9 mouse cellular contexts compared by ENCODE assay signal in genomic region chr9:87740241-87740645, GRCm38 (mm10). TPM values are rescaled to one million over a fixed set of nuclear protein-coding genes. Genes with fewer than 3 reads are reported as not detected.
A peak's percentile ranks its signal among the peaks of the same experiment; 100 is the strongest.
DNase-seq lines count a peak whose midpoint lies in the region; ATAC-seq and TF ChIP-seq lines count a peak whose summit lies in the region.
"Had no signal": no experiment of that assay in that cellular context is flagged by ENCODE, and none has a peak within 500 bp of the region (broad histone marks: within the 10 kb centered on the region; RNA-seq: fewer than 3 reads in every experiment).

No protein-coding gene starts in this region.

- H3K9me3 ChIP-seq in heart, embryonic 16.5 days (replicated peaks; ENCODE audit: control insufficient read depth, low read length): no peaks in the 10 kb centered on the region
- H3K9me3 ChIP-seq in midbrain, embryonic 10.5 days (replicated peaks): no peaks in the 10 kb centered on the region

- peak overlapping the region; percentile 53 for H3K4me3 ChIP-seq in heart, embryonic 16.5 days (ENCODE audit: low read length)
- H3K4me3 ChIP-seq in midbrain, embryonic 10.5 days: peak overlapping the region; percentile 49

- no peak for ATAC-seq in cerebellum, adult (ENCODE audit: insufficient number of reproducible peaks, low FRiP score, low TSS enrichment)
- ATAC-seq in heart, embryonic 16.5 days (replicated peaks; ENCODE audit: extremely low read depth, insufficient read depth, low FRiP score): 0 out of 2 replicates have a peak, but pooled peaks have one; percentile 43
- no peak for ATAC-seq in frontal cortex, adult (ENCODE audit: low TSS enrichment)

- TF ChIP-seq CTCF in brain, embryonic 14.5 days (IDR thresholded peaks at IDR 0.05; ENCODE audit: borderline replicate concordance, extremely low read depth, insufficient read depth, insufficient read length): no peak

- no peak for TF ChIP-seq POLR2A in brain, embryonic 14.5 days (IDR thresholded peaks at IDR 0.05; ENCODE audit: borderline replicate concordance, extremely low read depth, insufficient read depth, insufficient read length, poor library complexity, severe bottlenecking)

- DNase-seq in cerebellum, postnatal 25 days: peak; percentile 13 to 18
- peak; percentile 50 for DNase-seq in brain, embryonic 14.5 days (ENCODE audit: low read depth)
- peak; percentile 70 for DNase-seq in midbrain, embryonic 10.5 days (ENCODE audit: low spot score)
- DNase-seq in frontal cortex, postnatal 10 days (ENCODE audit: low spot score in 2 of 2): no peak
- no peak for DNase-seq in spleen, postnatal 14 days (ENCODE audit: low spot score in 2 of 2)

- peak overlapping the region; percentile 63; the same call in 1 of the 2 replicates for H3K9ac ChIP-seq in heart, embryonic 16.5 days (ENCODE audit: low read length)

- H3K27ac ChIP-seq in heart, embryonic 16.5 days (ENCODE audit: low read length): no peak overlapping the region; the same call in 1 of the 2 replicates
- no peak overlapping the region for H3K27ac ChIP-seq in midbrain, embryonic 10.5 days (replicated peaks)

- 7% methylated on average over 20 of the region's 20 CpGs for WGBS in heart, embryonic 16.5 days
- under 1% methylated on average over 20 of the region's 20 CpGs for WGBS in midbrain, embryonic 10.5 days

- H3K36me3 ChIP-seq in heart, embryonic 16.5 days (ENCODE audit: control insufficient read depth, insufficient read depth): no peaks in the 10 kb centered on the region
- no peaks in the 10 kb centered on the region for H3K36me3 ChIP-seq in midbrain, embryonic 10.5 days

- H3K4me2 ChIP-seq in heart, embryonic 16.5 days (ENCODE audit: low read depth, low read length): peak overlapping the region; percentile 78

- peaks cover 13% of the 10 kb centered on the region for H3K4me1 ChIP-seq in heart, embryonic 16.5 days (ENCODE audit: control insufficient read depth, insufficient read depth, low read length)
- peaks cover 20% of the 10 kb centered on the region for H3K4me1 ChIP-seq in midbrain, embryonic 10.5 days

- H3K27me3 ChIP-seq in heart, embryonic 16.5 days (ENCODE audit: control insufficient read depth, insufficient read depth, low read length): peaks cover 63% of the 10 kb centered on the region
- H3K27me3 ChIP-seq in midbrain, embryonic 10.5 days (ENCODE audit: low read depth, poor library complexity, severe bottlenecking): peaks cover 84% of the 10 kb centered on the region

RNA-seq across cellular contexts. Expression of gene Tbx18, which starts 9.2 kb away (rescaled TPM):
- 3.8 and 6.5 TPM in 2 replicates for polyA plus RNA-seq in brain, embryonic 14.5 days (2012; rRNA removed)
- polyA plus RNA-seq in heart, embryonic 16.5 days (2015; fragmentation: Nextera tagmentation; extraction: Ambion mirVana): 7.5 and 8.4 TPM in 2 replicates
- 3.9 and 4.2 TPM in 2 replicates for polyA plus RNA-seq in midbrain, embryonic 10.5 days (2016; fragmentation: Nextera tagmentation; extraction: Ambion mirVana)
- polyA plus RNA-seq: small intestine, adult 2 months had no signal

Comparison
In these comparisons a context has a peak if more than half of its experiments do, and no peak if none do; other contexts are left out.
1. DNase-seq: peak in cerebellum, postnatal 25 days (2 of 2), brain, embryonic 14.5 days (single experiment) and midbrain, embryonic 10.5 days (single experiment); none in frontal cortex, postnatal 10 days (0 of 2) and spleen, postnatal 14 days (0 of 2).